Mouse (Mus musculus) ES-E14 (cell line): ENCODE measurements at regions not wholly inside any gene's neighbourhood (a gene's known extent, or its start where the extent isn't known, plus 50 kb on each side); places are given as distances from the start of the nearest gene placed in this dataset.

Source experiments
- DNase-seq: peaks from one replicate; pipeline ENCODE4 v3.0.0-alpha.2; 2013; ENCODE audit warnings: low read depth, low spot score
- H3K27ac ChIP-seq: 2 replicates; pipeline ENCODE4 v1.5.1; 2012; ENCODE audit warnings: low read depth, mild to moderate bottlenecking, low read length, moderate library complexity, mixed read lengths; ENCODE audit not compliant: poor library complexity, insufficient read depth, severe bottlenecking
- H3K36me3 ChIP-seq: 2 replicates; pipeline ENCODE4 v1.6.1; 2012; ENCODE audit warnings: mild to moderate bottlenecking, low read length, moderate library complexity, mixed read lengths; ENCODE audit not compliant: control insufficient read depth, poor library complexity, insufficient read depth, severe bottlenecking
- H3K4me1 ChIP-seq, 2 experiments: fragments of 150-350 bp in 1 of 2; sonication (generic) in 1 of 2; 2 replicates each; pipeline ENCODE4 v1.6.1; 2012; ENCODE audit warnings: low read length in 2 of 2, mild to moderate bottlenecking in 1 of 2, mixed read lengths in 1 of 2; ENCODE audit not compliant: control insufficient read depth in 2 of 2, insufficient read depth in 2 of 2, poor library complexity in 1 of 2
- H3K4me3 ChIP-seq, 2 experiments: fragments of 150-350 bp in 1 of 2; sonication (generic) in 1 of 2; 2 replicates each; pipeline ENCODE4 v1.5.1; 2012; ENCODE audit warnings: low read length in 2 of 2, low read depth in 1 of 2, mild to moderate bottlenecking in 1 of 2, mixed read lengths in 1 of 2; ENCODE audit not compliant: insufficient read depth in 1 of 2, poor library complexity in 1 of 2, severe bottlenecking in 1 of 2
- H3K9ac ChIP-seq: 2 replicates; pipeline ENCODE4 v1.6.1; 2012; ENCODE audit warnings: low read depth, mild to moderate bottlenecking, low read length, mixed read lengths; ENCODE audit not compliant: poor library complexity, insufficient read depth, severe bottlenecking
- H3K9me3 ChIP-seq: fragments of 150-350 bp; sonication (generic); 2 replicates; pipeline ENCODE4 v1.6.1; 2012; ENCODE audit warnings: low read depth, mild to moderate bottlenecking, low read length; ENCODE audit not compliant: control insufficient read depth, insufficient read depth
- CHD2 ChIP-seq: IDR thresholded peaks from 2 replicates; pipeline ENCODE4 v1.6.1; 2014; ENCODE audit warnings: mild to moderate bottlenecking, low read depth, low read length, inconsistent platforms
- HCFC1 ChIP-seq: IDR thresholded peaks from 2 replicates; pipeline ENCODE4 v1.6.1; 2012; ENCODE audit warnings: low read length, inconsistent platforms, borderline replicate concordance; ENCODE audit not compliant: insufficient read depth
- MAFK ChIP-seq: IDR thresholded peaks from 2 replicates; pipeline ENCODE4 v1.6.1; 2014; ENCODE audit warnings: mild to moderate bottlenecking, low read depth, low read length, inconsistent platforms; ENCODE audit not compliant: insufficient read depth
- ZC3H11A ChIP-seq: IDR thresholded peaks from 2 replicates; pipeline ENCODE4 v1.6.1; 2012; ENCODE audit warnings: low read depth, mild to moderate bottlenecking, inconsistent platforms, low read length, borderline replicate concordance
- ZNF384 ChIP-seq: IDR thresholded peaks from 2 replicates; pipeline ENCODE4 v1.6.1; 2012; ENCODE audit warnings: low read depth, low read length, inconsistent platforms
- in situ Hi-C, 2 experiments: fragments of 600-800 bp; cut with MboI; formaldehyde crosslinking; loops; one replicate each; pipeline ENCODE4 v1.15.1; 2025; ENCODE audit warnings: low sequenced_read_pairs in 2 of 2, inconsistent platforms in 1 of 2; ENCODE audit not compliant: unreplicated experiment in 2 of 2

- no peak for DNase-seq
- Histone ChIP-seq H3K4me1 (peaks cover 0 to 7% of the 10 kb centered on the region in 2 experiments; a peak in 2 of 4 replicates), H3K4me3 (no peak overlapping the region), H3K9ac (no peak overlapping the region), H3K27ac (no peak overlapping the region), H3K36me3 (no peaks in the 10 kb centered on the region), H3K9me3 (no peaks in the 10 kb centered on the region)
- in situ Hi-C loops, result no loop called here
- no peak for TF ChIP-seq HCFC1
- 0 out of 2 replicates have a peak, but pooled peaks have one; percentile 54 for TF ChIP-seq ZC3H11A
These were observed 58.8 kb upstream of the Barx2 start for GRCm38 (mm10) chr9:31971801-31972628.

DNA sequence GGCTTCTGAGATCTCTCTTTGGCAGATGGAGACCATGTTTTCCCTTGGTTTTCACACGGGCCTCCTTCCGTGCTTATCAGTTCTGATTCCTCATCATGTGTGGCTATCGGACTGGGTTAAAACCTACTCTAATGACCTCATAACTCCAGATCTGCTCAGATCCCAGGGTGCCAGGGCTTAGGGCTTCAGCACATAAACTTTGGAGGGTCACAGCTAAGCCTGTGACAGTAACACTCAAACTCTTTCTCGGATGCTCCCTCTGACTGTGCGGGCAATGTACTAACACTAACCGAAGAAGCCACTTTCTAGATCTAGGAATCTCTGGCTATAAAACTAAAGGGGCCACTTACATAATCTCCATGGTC lies 59.3 kb upstream of the Barx2 start:
- H3K27ac ChIP-seq, result no peak overlapping the region
- TF ChIP-seq CHD2, result no peak
- no peak for TF ChIP-seq ZC3H11A
- no peak for TF ChIP-seq ZNF384
- TF ChIP-seq MAFK, result no peak
- no peak for TF ChIP-seq HCFC1
- no peak overlapping the region for H3K4me3 ChIP-seq
- no peak overlapping the region for H3K9ac ChIP-seq
- in situ Hi-C loops, result no loop called here
- no peak for DNase-seq
- no peaks in the 10 kb centered on the region for H3K9me3 ChIP-seq
- H3K4me1 ChIP-seq, result peaks cover 0 to 7% of the 10 kb centered on the region in 2 experiments; a peak in 2 of 4 replicates
- no peaks in the 10 kb centered on the region for H3K36me3 ChIP-seq

GRCm38 (mm10) chr9:31976191-31976590 lies 62.9 kb upstream of the Barx2 start:
- DNase-seq, result peak; percentile 86
- H3K4me3 ChIP-seq, result no peak overlapping the region
- no peak overlapping the region for H3K9ac ChIP-seq
- no peak overlapping the region for H3K27ac ChIP-seq
- H3K4me1 ChIP-seq, result peaks cover 0 to 7% of the 10 kb centered on the region in 2 experiments; a peak in 2 of 4 replicates
- in situ Hi-C loops, result no loop called here
- H3K36me3 ChIP-seq, result no peaks in the 10 kb centered on the region
- TF ChIP-seq MAFK (no peak), HCFC1 (no peak), ZC3H11A (no peak), CHD2 (no peak)
- H3K9me3 ChIP-seq, result no peaks in the 10 kb centered on the region

GRCm38 (mm10) chr9:31978071-31978470 lies 64.8 kb upstream of the Barx2 start:
- peaks cover 0 to 5% of the 10 kb centered on the region in 2 experiments; a peak in 2 of 4 replicates for H3K4me1 ChIP-seq
- H3K4me3 ChIP-seq, result no peak overlapping the region
- DNase-seq, result no peak
- no peak overlapping the region for H3K9ac ChIP-seq
- no peaks in the 10 kb centered on the region for H3K36me3 ChIP-seq
- no peak for TF ChIP-seq ZNF384
- no peak for TF ChIP-seq ZC3H11A
- TF ChIP-seq MAFK, result no peak
- in situ Hi-C loops, result no loop called here
- H3K9me3 ChIP-seq, result no peaks in the 10 kb centered on the region
- no peak overlapping the region for H3K27ac ChIP-seq

DNA sequence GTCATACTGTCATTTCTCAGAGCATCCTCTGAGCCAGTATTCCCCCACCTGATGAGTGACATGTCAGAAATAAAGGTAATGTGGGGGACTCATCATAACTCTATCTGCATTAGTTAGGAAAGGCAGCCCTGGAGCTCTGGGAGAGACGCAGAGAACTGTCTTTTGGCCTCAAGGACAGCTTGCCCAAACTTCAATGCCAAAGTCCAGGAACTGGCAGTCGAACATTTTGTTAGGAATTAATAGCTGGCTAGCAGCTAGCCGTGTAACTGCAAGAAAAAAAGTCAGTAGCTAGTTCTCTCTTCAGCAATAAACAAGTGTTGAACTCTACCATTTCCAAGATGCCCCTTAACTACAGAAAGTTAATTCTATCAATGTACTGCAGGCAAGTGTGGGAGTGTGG lies 65.9 kb upstream of the Barx2 start:
- in situ Hi-C loops, result no loop called here
- H3K27ac ChIP-seq, result no peak overlapping the region
- no peaks in the 10 kb centered on the region for H3K36me3 ChIP-seq
- no peak overlapping the region for H3K4me3 ChIP-seq
- H3K9me3 ChIP-seq, result no peaks in the 10 kb centered on the region
- H3K9ac ChIP-seq, result no peak overlapping the region
- peaks cover 0 to 5% of the 10 kb centered on the region in 2 experiments; a peak in 2 of 4 replicates for H3K4me1 ChIP-seq
- DNase-seq, result no peak
- TF ChIP-seq MAFK, result no peak
- no peak for TF ChIP-seq CHD2
- no peak for TF ChIP-seq ZC3H11A
- TF ChIP-seq ZNF384, result no peak
- TF ChIP-seq HCFC1, result no peak
